Mouse (Mus musculus) layer of hippocampus, postnatal 14 days (tissue): ENCODE results near the gene Hoxb8. TPM values are rescaled to one million over a fixed set of nuclear protein-coding genes. Genes with fewer than 3 reads are reported as not detected.

Source experiments
- DNase-seq, 2 experiments: peaks; one replicate each; pipeline ENCODE4 v3.0.0; 2021 to 2022; ENCODE audit warnings: low spot score in 2 of 2, mixed read lengths in 1 of 2
- long read RNA-seq, 2 experiments: library from polyadenylated mRNA; stranded (forward); transcript quantifications; one replicate each; pipeline ENCODE4 v2.0.0; 2021
- total RNA-seq, 2 experiments: library from RNA; stranded (reverse); gene quantifications; 2 replicates each; pipeline ENCODE4 v1.2.3; 2021

The Hoxb8 gene
- total RNA-seq, result not detected
- long read RNA-seq, experiment 1, result 0 reads
- long read RNA-seq, experiment 2, result 0 reads

DNA sequence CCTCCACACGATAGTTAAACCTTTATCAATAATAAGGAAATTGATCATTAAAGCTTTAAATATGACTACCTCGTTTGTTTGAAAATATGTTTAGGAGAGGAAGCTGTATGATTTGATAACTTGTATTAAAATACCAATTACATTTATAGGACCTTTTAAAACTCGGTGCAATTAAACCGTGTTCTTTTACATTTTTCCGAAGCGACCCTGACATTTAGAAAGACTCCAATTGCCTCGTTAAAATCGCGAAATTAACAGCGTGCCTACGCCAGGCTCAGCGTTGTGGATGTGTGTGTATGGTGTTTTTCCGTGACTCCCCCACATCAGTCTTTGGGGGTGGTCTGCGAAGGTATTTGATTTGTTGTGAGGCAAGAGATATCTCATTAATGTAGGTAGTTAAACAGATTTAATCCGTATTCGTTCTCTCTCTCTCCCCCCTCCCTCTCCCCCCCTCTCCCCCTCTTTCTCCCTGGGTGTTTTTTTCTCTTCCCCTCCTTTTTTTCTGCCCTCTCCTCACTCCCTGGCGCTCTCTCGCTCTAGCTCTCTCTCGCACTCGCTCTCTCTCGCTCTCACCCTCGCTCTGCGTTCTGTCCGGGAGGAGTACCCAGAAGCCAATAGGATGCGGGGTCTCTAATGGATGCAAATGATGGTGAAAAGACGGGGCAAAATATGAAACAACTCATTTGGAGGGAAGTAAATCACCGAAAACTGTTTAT is at the start of gene Hoxb8:
Gene Hoxb8, plus strand, starts transcription at position 51 of the 716 bp plus-strand sequence.
- DNase-seq, result no peak

DNA sequence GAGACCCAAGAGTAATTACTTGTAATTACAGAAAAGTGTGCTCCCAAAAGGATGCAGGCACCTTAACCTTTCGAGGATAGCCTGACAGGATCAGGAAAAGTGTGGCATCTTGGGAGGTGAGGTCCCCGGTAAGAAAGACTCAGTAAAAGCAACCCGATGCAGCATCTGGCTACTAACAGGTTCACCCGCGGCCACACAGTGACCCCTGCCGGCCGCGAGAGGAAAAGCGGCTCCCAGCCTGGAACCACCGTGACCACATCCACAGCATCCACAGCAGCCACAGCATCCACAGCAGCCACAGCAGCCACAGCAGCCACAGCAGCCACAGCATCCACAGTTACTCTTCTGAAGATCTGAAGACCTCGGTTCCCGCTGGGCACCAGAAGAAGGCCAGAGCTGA is 46.8 kb upstream of the Hoxb8 start:
- DNase-seq, result peak; percentile 15 to 22

DNA sequence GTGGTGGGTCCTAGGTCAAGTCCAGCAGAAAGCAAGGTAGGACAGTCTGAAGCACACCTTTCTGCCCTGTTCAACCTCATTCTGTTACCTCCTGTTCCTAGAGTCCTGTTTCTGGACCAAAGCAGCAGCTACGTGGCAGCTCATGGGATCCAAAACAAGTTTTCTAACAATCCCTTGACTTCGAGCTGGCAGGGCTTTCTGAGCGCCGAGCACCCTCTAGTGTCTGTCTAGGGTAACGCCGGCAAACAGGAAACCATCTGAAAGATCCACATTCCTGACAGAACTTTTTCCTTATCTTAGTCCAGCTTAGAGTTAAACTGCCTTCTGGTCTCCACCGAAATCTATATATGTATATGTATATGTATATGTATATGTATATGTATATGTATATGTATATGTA is 41.5 kb upstream of the Hoxb8 start:
- DNase-seq, result peak; percentile 32 to 34

DNA sequence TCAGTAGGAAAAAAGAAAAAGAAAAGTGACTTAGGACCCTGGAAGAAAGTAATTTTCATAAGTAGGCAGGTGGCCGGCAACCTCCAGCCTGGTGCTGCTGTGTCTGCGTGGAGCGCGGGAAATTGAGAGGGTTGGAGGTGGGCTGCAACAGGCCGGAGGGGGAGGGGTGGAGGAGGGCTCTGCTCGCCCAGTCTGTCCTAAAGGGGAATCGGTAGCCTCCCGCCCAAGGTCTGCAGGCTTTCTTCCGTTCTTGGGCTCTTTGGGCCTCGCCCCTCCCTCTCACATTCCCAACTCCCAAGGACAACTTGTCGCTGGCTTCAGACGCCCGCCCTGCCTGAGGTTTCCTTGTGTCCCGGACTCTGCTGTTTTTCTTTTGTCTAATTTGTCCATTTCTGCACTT is 30.8 kb upstream of the Hoxb8 start:
- DNase-seq, result no peak

DNA sequence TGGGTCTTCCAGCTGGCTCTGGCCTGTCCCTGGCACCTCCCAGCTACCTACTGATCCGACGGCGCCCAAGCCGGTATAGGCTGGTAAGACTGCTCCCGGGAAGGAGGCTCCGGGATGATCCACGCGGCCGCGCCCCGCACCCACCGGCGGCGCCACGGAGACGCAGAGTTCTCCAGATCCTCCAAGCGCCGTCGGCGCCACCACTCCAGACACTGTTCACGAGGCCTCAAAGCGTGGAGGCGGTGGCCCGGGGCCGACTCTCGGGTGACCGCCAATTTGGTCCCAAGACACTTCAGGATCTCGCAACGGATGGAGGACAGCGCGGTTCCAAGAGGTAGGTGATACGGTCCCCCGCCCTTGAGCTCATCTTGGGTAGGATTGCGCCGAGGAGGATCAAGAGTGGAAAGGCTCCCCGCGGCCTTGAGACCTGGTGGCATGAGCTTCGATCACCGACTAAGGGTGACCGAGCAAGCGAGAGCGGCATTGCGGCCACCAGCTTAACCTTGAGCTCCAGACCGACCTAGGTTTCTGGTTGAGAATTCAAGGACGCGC is 30.1 kb upstream of the Hoxb8 start:
- no peak for DNase-seq

DNA sequence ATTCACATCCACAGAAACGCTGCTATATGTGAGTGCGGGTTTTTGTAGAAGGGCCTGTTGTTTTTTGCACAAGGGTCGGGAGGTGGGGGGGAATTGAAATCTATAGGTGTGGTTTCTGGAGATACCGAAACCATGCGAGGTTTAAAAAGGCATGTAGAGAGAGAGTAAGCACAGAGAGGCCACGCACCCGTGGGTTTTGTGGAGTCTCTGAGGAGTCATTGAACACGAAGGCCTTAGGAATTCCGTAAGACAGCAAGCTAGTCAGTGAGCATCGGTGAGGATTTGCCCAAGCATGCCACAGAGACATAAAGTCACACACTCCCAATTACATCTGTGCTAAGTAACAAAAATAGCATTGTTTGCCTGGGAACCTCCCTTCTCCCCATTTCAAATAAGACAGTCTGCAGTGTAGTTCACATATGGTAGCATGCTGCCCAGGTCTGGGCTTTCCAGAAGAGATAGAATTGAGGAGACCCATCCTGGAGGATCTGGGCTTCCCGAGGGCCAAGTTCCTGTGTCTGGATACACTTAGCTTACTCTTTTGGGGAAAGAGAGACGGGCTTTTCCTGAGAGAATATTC is 29.1 kb upstream of the Hoxb8 start:
- DNase-seq, result no peak

DNA sequence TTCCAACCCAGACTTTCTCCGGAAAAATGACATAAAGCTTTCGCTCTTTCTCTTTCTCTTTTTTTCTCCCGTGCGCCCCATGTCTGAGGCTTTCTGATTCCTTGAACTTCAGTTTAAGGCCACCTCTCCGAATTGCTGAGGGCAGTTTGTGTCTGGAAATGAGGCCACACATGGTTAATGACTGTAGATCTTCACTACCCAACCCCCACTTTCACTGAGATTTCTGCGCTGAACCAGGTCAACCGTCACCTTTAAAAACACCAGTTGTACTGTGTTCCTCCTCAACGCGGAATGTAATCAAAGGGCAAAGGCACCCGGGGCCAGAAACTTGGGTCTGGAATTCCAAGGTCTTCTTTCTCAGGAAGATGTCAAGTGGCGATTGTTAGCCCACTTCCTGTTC is 27.5 kb upstream of the Hoxb8 start:
- no peak for DNase-seq

DNA sequence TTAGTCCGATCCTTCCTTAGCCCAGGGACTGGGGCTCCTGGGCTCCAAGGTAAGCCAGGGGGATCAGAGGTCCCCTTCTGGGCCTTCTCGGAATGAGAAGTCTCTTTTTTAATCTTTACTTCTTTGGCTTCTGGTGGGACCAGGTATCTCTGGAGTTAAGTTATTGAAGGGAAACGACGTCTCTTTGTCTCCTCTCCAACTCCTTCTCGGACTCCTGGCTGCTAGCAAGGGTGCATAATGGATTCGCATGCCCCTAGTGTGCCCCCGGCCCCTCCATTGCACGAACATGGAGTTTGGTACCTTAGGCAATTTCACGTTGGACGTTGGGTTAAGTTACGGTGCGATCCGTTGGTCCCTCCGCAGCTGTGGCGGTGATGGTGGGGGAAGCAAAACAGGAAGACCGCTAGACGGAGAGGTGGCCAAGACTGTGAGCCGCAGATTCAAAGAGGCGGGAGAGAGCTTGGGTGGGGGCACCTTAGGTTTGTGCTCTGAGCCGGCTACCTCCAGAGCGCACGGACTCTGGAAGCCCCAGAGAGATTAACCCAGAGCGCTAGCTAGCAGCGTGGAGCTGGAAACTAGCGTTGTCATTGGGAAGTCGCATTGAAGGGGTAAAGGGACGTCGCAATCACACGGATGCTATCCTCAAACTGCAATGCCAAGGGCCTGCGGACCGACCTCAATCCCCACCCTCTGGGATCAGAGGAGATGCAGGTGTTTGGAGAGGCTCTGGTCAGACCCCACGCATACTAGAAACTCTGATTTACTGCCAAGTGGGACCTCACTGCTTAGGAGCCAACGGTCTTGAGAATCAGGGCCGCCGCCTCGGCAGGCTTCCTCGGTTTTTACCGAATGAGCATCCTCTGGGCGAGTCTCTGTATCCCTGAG is 26.4 kb upstream of the Hoxb8 start:
- DNase-seq, result no peak

DNA sequence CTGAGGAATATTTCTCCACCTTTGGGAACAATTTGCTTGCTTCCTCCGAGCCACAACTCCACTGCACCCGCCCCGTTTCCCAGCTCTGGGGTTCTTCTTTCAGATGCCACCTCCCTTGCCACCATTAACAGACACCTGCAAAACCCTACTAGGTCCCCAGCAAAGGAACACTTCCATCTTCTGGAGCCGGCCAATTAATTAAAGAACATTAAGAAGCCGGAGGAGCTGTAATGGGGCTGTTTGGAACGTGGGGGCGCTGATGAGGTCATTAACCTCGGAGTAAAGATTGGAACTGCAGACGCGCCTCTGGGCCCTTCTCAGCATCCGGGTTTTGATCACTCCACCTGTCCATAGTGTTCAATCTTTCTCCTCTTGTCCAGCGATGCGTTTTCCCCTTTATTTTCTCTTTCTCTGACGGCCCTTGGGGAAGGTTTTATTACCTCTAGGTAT is 25.7 kb upstream of the Hoxb8 start:
- DNase-seq, result no peak

DNA sequence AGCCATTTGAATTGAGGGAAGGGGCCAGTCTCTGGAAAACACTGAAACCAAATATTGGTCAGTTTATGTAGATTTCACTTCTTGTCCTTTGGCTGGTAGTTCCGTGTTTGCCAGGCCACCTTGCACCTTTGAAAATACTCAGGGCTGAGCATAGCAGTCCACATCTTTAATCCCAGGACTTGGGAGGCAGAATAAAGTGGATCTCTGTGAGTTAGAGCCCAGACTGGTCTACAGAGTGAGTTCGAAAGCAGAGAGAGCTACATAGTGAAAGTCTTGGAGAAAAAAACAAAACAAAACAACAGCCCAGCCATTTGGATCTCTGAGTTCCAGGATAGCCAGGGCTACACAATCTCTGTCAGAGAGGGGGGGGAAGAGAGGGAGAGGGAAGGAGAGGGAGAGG is 24.6 kb upstream of the Hoxb8 start:
- DNase-seq, result no peak

DNA sequence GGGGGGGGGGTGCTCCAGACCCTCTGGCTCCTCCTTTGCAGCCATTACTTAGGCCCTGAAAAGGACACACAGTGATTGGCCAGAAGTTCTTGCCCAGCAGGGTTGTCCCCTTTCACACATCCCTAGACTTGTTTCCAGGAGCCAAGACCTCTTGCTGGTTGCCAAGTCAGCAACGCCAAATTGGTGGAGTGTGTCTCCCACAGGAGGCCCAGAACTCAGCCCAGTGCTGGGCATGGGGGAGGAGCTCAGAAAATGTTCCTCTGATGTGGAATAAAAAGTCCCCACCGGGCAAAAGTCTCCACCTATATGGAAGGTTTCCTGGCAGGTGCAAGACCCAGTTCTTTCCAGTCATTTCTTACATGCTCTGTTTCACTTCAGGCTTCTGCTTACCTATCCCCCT is 22.7 kb upstream of the Hoxb8 start:
- DNase-seq, result no peak

DNA sequence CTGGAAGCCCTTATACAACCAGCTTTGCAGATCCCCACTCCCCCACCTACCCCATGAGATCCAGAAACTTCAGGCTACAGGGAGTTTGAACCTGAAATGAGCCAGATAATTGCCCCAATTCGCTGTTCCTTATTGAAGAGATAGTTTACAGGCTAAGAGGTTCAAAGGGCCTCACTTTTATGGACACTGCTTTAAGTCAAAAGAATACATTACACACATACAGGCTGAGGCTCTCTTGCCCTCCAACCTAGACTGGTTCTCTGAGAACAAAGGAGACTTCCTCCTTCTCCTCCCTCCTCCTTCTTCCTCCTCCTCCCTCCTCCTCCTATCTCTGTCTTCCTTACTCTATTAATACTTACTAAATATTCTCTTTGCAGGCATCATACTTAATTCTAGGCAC is 22.2 kb upstream of the Hoxb8 start:
- no peak for DNase-seq

DNA sequence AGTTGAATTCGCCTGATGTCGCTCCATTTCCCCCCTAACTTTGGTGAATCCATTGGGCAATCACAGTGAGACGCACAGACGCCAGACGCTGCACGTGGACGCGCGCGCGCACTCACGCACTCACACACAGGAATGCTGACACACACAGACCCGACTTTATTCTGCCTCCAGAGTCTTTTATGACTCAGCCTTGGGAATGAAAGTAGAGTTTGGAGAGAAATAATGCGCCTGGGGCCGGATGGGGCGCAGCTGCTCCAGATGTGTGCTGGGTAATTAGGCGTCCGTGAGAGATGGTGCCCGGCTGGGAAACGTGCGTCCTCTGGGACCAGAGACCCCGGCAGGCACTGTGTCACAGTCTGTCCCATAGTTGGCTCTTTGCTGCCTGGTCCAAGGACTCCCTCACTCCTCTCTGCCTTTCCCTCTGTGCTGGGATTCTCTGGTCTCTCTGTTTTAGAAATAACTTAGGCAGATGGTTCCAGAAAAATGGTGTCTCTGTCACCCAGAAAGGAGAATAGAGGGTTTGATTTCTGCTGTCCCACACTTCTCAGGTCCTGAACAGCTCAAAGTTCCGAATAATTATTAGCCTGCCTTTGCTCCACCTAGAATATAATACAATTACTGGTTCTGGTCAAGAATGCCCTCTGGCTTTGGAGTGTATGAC is 21.3 kb upstream of the Hoxb8 start:
- no peak for DNase-seq

DNA sequence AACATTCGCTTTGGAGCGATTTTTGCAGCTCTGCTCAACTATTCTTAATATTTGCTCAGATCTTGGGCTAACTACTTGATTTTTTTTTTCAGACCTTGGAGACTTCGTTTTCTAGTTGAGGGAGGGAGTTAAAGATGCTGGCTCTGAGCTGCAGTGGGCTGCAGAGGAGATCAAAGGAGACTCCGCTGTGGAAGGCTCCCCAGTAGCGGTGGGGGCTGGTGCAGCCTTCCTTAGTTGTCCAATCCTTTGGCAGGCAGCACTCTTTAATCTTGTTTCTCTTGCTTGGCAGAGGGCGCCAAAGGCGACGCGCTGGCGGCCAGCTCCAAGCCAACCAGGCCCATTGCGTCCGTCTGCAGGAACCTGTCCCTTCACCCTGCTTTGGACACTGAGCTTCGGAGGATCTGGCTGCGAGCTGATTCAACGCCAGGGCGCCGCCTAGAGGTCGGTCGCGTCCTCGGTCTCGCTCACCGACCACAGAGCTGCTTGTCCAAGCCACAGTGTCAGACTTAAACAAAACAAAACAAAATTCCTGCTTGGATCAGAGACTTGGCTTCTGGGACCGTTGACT is 20.3 kb upstream of the Hoxb8 start:
- no peak for DNase-seq

DNA sequence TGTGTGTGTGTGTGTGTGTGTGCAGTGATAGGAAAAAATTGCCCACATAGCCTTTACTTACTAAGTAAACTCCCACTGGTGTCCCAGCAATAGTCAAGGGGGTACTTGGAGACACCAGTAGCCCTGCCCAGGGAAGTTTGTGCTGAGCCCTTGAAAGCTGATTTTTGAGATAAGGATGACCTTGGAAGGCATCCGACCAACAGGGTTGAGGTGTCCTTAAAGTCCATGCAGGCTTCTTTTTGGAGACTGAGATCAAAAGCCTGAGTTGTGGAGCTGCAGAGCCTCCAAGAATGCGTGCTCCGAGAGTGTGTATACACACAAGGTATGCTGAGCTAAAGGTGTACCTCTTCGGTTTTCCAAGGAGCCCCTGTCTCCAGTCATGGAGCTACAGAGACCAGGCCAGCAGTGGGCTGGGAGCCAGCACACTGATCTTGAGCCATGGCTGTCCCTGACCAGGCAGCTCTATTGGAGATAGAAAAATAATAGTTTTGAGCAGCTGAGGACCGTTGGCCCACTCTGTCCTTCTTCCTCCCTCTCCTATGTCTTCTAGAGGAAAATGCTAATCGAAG is 19.4 kb upstream of the Hoxb8 start:
- DNase-seq, result no peak

DNA sequence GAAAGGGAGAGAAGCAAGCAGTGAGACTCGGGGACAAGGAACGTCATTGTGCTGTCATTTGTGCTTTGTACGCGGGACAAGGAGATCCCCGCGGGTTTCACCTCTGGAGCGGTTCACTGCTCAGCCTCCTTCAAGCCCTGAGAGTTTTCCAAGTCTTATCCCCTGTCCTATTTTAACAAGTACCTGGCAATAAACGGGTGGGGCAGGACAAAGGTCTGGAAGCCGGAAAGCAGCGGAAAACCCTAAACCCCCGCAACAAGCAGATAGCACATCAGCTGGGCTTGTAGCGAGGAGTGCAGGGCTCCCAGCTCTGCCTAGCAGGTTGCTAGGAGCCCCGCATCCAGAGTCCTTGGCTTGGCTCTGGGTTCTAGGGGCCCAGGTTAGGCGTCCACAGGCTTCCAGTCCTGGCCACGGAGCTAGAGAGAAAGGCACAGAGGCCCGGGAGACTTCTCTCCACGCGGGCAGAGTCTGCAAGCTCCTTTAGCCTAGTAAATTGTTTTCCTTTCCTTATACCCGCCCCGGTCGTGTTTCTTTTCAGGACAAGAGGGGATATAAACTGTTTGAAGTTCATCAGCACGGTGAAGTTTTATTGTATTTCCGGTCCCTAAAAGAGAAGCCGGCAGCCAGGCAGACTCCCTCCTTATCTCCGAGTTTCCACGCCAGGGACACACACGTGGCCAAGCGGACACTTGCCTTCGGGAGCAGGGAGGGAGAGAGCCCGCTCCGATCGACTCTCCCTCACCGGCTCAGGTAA is 17.9 kb upstream of the Hoxb8 start:
- DNase-seq, result no peak

DNA sequence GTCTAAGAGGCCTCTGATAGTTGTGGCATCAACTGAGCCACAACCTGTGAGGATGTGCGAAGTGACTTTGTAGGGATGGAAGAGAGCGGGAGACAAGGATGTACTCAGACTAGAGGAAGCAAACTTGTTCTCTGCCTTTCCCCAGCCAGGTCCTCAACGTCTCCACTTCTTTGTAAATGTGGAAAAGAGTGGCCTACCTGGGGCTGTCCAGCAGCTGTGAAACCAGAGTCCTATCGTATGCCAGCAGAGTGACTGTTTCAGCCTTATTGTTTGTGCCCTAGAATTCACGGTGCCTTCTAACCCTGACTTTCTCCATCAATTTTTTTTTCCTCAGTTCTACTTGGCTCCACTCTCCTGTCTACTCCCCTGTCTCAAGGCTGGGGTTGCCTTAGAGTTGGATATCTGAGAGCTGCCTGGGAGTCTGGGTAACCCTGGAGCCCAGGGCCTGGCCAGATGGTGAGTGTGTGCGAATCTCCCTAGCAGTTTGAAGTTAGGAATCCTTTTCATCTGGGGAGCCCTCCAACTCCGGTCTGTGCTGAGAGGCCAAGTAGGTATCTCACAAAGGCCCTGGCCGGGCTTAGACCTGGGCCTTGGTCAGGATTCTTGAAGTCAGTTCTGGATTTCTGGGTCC is 17.2 kb upstream of the Hoxb8 start:
- DNase-seq, result no peak

DNA sequence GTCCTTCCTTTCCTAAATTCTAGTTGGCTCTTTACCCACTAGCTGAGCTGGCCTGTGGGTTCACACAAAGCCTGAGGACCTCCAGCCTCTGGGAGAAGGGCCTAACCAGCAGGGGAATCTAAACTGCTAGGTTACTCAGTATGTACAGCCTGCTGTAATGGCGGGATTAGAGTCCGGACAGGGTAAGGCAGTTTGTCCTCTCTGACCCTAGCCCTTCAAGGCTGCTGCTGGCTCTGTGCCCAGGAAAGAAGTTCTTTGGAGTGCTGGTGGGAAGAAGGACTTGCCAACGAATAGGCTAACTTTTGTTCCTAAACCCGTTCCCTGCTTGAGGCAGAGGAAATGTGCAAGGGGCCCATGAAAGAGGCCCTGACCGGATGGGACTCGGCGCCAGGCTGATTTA is 15.8 kb upstream of the Hoxb8 start:
- no peak for DNase-seq
